ENCODE assay signal across 9 mouse cellular contexts in the genomic region with DNA sequence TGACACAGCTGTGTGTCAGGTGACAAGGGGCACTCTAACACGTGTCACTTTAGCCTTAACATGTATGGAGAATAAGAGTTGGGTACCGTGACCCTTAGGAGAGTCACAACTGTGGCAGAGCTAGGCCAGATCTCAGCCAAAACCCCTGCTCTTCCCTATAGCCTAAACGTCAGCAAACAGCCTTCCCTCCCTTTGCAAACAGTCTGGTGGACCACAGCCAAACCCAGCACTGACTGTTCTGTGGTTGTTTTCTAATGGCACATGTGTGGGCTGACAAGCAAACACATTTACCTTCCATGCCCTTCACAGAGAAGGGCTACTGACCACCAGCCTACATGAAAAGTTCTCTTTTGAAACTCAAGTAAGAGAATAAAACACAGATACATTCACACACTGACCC.
"Had no signal": no experiment of that assay in that cellular context is flagged by ENCODE, and none has a peak within 500 bp of the region (broad histone marks: within the 10 kb centered on the region; RNA-seq: fewer than 3 reads in every experiment).

No protein-coding gene starts in this region.

- DNase-seq: kidney, adult 11 months; kidney, adult 9 months; kidney, postnatal 4 days; left cerebral cortex, postnatal 4 days; retina, postnatal 1 day; right cerebral cortex, postnatal 4 days; spleen, adult 18-20 months; thymus, adult 2 months; thymus, postnatal 25 days had no signal
